Mouse (Mus musculus) lung, postnatal 0 days (tissue): ENCODE data around the gene Kazn. TPM values are rescaled to one million over a fixed set of nuclear protein-coding genes. Genes with fewer than 3 reads are reported as not detected.

Source experiments
- ATAC-seq: fragments of 200-750 bp; cut with Nextera tagmentation; 2 replicates; pipeline ENCODE4 v1.8.0; 2017; ENCODE audit warnings: moderate library complexity
- DNase-seq: peaks from one replicate; pipeline ENCODE4 v3.0.0-alpha.2; 2016; ENCODE audit warnings: low spot score
- H3K27ac ChIP-seq: fragments of 300-500 bp; sonication (generic); 2 replicates; pipeline ENCODE4 v1.5.1; 2014; ENCODE audit warnings: antibody characterized with exemption, mild to moderate bottlenecking, low read length, mixed read lengths
- H3K27me3 ChIP-seq: fragments of 300-500 bp; sonication (generic); replicated peaks from 2 replicates; pipeline ENCODE4 v1.6.1; 2014; ENCODE audit warnings: low read length, mixed read lengths; ENCODE audit not compliant: insufficient read depth
- H3K36me3 ChIP-seq: fragments of 300-500 bp; sonication (generic); 2 replicates; pipeline ENCODE4 v1.6.1; 2014; ENCODE audit warnings: low read length, mixed read lengths; ENCODE audit not compliant: insufficient read depth
- H3K4me1 ChIP-seq: fragments of 300-500 bp; sonication (generic); 2 replicates; pipeline ENCODE4 v1.6.1; 2014; ENCODE audit warnings: antibody characterized with exemption, low read depth, low read length, mixed read lengths; ENCODE audit not compliant: insufficient read depth
- H3K4me2 ChIP-seq: fragments of 300-500 bp; sonication (generic); replicated peaks from 2 replicates; pipeline ENCODE4 v1.6.1; 2014; ENCODE audit warnings: low read depth, mild to moderate bottlenecking, low read length, moderate library complexity, mixed read lengths
- H3K4me3 ChIP-seq: fragments of 300-500 bp; sonication (generic); 2 replicates; pipeline ENCODE4 v1.5.1; 2014; ENCODE audit warnings: low read depth, low read length
- H3K9ac ChIP-seq: fragments of 300-500 bp; sonication (generic); replicated peaks from 2 replicates; pipeline ENCODE4 v1.6.1; 2014; ENCODE audit warnings: low read depth, mild to moderate bottlenecking
- H3K9me3 ChIP-seq: fragments of 300-500 bp; sonication (generic); 2 replicates; pipeline ENCODE4 v1.6.1; 2016; ENCODE audit warnings: low read length, mixed read lengths
- CTCF ChIP-seq: IDR thresholded peaks from 2 replicates; pipeline ENCODE4 v1.5.1; 2016; ENCODE audit warnings: antibody characterized with exemption, mild to moderate bottlenecking
- EP300 ChIP-seq: IDR thresholded peaks from 2 replicates; pipeline ENCODE4 v1.6.1; 2016; ENCODE audit warnings: antibody characterized with exemption, mild to moderate bottlenecking, control low read depth
- WGBS: fragments of 180-500 bp; shearing (Covaris S2); extraction: QIAGEN DNeasy Blood & Tissue Kit; methylation state at CpG from one replicate; pipeline ENCODE4 v1.1.7; 2014; 5-methylcytosine and 5-hydroxymethylcytosine counted together
- polyA plus RNA-seq: library from polyadenylated mRNA; unstranded; fragments of >200 nt; fragmentation: Nextera tagmentation; extraction: Ambion mirVana; gene quantifications from 2 replicates; pipeline ENCODE4 v1.2.1, GENCODE M21; 2015

The Kazn gene
- polyA plus RNA-seq, 1 experiment from 2014 or later, result 6.0 TPM

GRCm38 (mm10) chr4:142150086-142150485 is 89.1 kb downstream of the Kazn start:
- Histone ChIP-seq H3K4me2 (no peak overlapping the region), H3K4me3 (no peak overlapping the region), H3K27me3 (no peaks in the 10 kb centered on the region), H3K9ac (no peak overlapping the region), H3K27ac (no peak overlapping the region), H3K36me3 (no peaks in the 10 kb centered on the region), H3K9me3 (no peaks in the 10 kb centered on the region), H3K4me1 (no peaks in the 10 kb centered on the region)
- WGBS, result 65% methylated on average over 2 of the region's 2 CpGs
- DNase-seq, result no peak
- no peak for ATAC-seq
- TF ChIP-seq EP300, result no peak
- no peak; the same call in 1 of the 2 replicates for TF ChIP-seq CTCF

GRCm38 (mm10) chr4:142149202-142149601 is 90.0 kb downstream of the Kazn start:
- Histone ChIP-seq H3K27me3 (no peaks in the 10 kb centered on the region), H3K27ac (no peak overlapping the region), H3K9me3 (no peaks in the 10 kb centered on the region), H3K36me3 (peaks cover 5% of the 10 kb centered on the region; the same call in 1 of the 2 replicates), H3K9ac (no peak overlapping the region), H3K4me2 (no peak overlapping the region), H3K4me1 (no peaks in the 10 kb centered on the region), H3K4me3 (no peak overlapping the region)
- ATAC-seq (no peak), DNase-seq (no peak)
- WGBS, result 61% methylated on average over 9 of the region's 9 CpGs
- TF ChIP-seq CTCF, result peak; percentile 40
- TF ChIP-seq EP300, result no peak

- TF ChIP-seq EP300 (no peak), CTCF (no peak)
- ATAC-seq (no peak), DNase-seq (no peak)
- Histone ChIP-seq H3K9ac (no peak overlapping the region), H3K4me3 (no peak overlapping the region), H3K27me3 (no peaks in the 10 kb centered on the region), H3K27ac (no peak overlapping the region), H3K4me1 (no peaks in the 10 kb centered on the region), H3K9me3 (no peaks in the 10 kb centered on the region), H3K36me3 (peaks cover 5% of the 10 kb centered on the region; the same call in 1 of the 2 replicates), H3K4me2 (no peak overlapping the region)
- 94% methylated on average over 10 of the region's 10 CpGs for WGBS
Measured at GRCm38 (mm10) chr4:142147671-142148070, 91.5 kb downstream of the Kazn start.

GRCm38 (mm10) chr4:142144096-142144495 is 95.1 kb downstream of the Kazn start:
- 44% methylated on average over 5 of the region's 5 CpGs for WGBS

GRCm38 (mm10) chr4:142143290-142143689 is 95.9 kb downstream of the Kazn start:
- no peak overlapping the region for H3K9ac ChIP-seq
- peaks cover 8% of the 10 kb centered on the region; the same call in 1 of the 2 replicates for H3K36me3 ChIP-seq
- DNase-seq (no peak), ATAC-seq (no peak)
- H3K27me3 ChIP-seq, result no peaks in the 10 kb centered on the region
- H3K4me1 ChIP-seq, result no peaks in the 10 kb centered on the region
- no peaks in the 10 kb centered on the region for H3K9me3 ChIP-seq
- no peak overlapping the region for H3K4me3 ChIP-seq
- 89% methylated on average over 6 of the region's 6 CpGs for WGBS
- no peak overlapping the region for H3K27ac ChIP-seq
- TF ChIP-seq CTCF (no peak), EP300 (no peak)
- no peak overlapping the region for H3K4me2 ChIP-seq

More at GRCm38 (mm10) chr4:142144096-142144495, 95.1 kb downstream of the Kazn start:
- Histone ChIP-seq H3K27ac (no peak overlapping the region), H3K36me3 (peaks cover 8% of the 10 kb centered on the region; the same call in 1 of the 2 replicates), H3K27me3 (no peaks in the 10 kb centered on the region), H3K9me3 (no peaks in the 10 kb centered on the region), H3K4me2 (no peak overlapping the region), H3K4me3 (no peak overlapping the region), H3K9ac (no peak overlapping the region), H3K4me1 (no peaks in the 10 kb centered on the region)
- peak; percentile 35 for DNase-seq
- ATAC-seq, result no peak
- TF ChIP-seq EP300 (no peak), CTCF (peak; percentile 71)

- no peaks in the 10 kb centered on the region for H3K27me3 ChIP-seq
- no peak overlapping the region for H3K4me3 ChIP-seq
- no peak overlapping the region for H3K27ac ChIP-seq
- no peaks in the 10 kb centered on the region for H3K9me3 ChIP-seq
- TF ChIP-seq CTCF, result no peak
- no peak for TF ChIP-seq EP300
- H3K9ac ChIP-seq, result no peak overlapping the region
- 81% methylated on average over 5 of the region's 5 CpGs for WGBS
- peaks cover 7% of the 10 kb centered on the region; the same call in 1 of the 2 replicates for H3K36me3 ChIP-seq
- ATAC-seq (no peak), DNase-seq (no peak)
- no peaks in the 10 kb centered on the region for H3K4me1 ChIP-seq
- H3K4me2 ChIP-seq, result no peak overlapping the region
Measured at GRCm38 (mm10) chr4:142139729-142140128, 99.5 kb downstream of the Kazn start.
